24 mouse cellular contexts compared by ENCODE assay signal in genomic region chr2:166461956-166462355, GRCm38 (mm10).
DNase-seq lines count a peak whose midpoint lies in the region; TF ChIP-seq lines count a peak whose summit lies in the region.
"Had no signal": no experiment of that assay in that cellular context is flagged by ENCODE, and none has a peak within 500 bp of the region (broad histone marks: within the 10 kb centered on the region; RNA-seq: fewer than 3 reads in every experiment).

No protein-coding gene starts in this region.

- H3K4me1 ChIP-seq in embryonic fibroblast, embryonic 13.5 days (ENCODE audit: control insufficient read depth, insufficient read depth, low read length) = peaks cover 16% of the 10 kb centered on the region

- H3K4me3 ChIP-seq in embryonic fibroblast, embryonic 13.5 days (ENCODE audit: insufficient read depth, low read length) = no peak overlapping the region
- H3K4me3 ChIP-seq: heart, embryonic 15.5 days; hindbrain, embryonic 15.5 days; left cerebral cortex, adult 2 months; limb, embryonic 15.5 days; lung, embryonic 15.5 days had no signal

- TF ChIP-seq CTCF in embryonic fibroblast, embryonic 13.5 days (IDR thresholded peaks at IDR 0.05; ENCODE audit: borderline replicate concordance, insufficient read depth, low read length) = no peak

- no peak for TF ChIP-seq POLR2A in embryonic fibroblast, embryonic 13.5 days (IDR thresholded peaks at IDR 0.05; ENCODE audit: low read depth, low read length)

- peak overlapping the region; percentile 76 for H3K27ac ChIP-seq in embryonic fibroblast, embryonic 13.5 days (ENCODE audit: insufficient read depth, low read length)
- H3K27ac ChIP-seq: heart, embryonic 15.5 days; hindbrain, embryonic 15.5 days; kidney, postnatal 0 days; left cerebral cortex, adult 2 months; limb, embryonic 15.5 days; liver, embryonic 14.5 days; lung, embryonic 15.5 days had no signal

- DNase-seq in adrenal gland, postnatal 14 days = peak; percentile 56
- DNase-seq in adrenal gland, adult 8-10 months = no peak
- DNase-seq in 3134 (ENCODE audit: extremely low read depth, insufficient read length, low spot score) (peak; percentile 52), NIH3T3 (ENCODE audit: low read depth) (peak; percentile 80)
- DNase-seq in spleen, adult 12 weeks (ENCODE audit: low spot score) = no peak
- no peak for DNase-seq in lung, postnatal 14 days
- no peak for DNase-seq in yolk sac, embryonic 10.5 days (ENCODE audit: low spot score)
- DNase-seq: B cell, adult 2 months; cerebellum, adult 11 months; cerebellum, adult 9-11 months; gastrocnemius, postnatal 25 days; heart, postnatal 36 days; kidney, adult 2 months; layer of hippocampus, adult 9-11 months; lung, postnatal 4 days; right cerebral cortex, adult 18-20 months had no signal

Comparison
In these comparisons a context has a peak if more than half of its experiments do, and no peak if none do; other contexts are left out.
1. DNase-seq: peak in adrenal gland, postnatal 14 days (single experiment), 3134 (single experiment) and NIH3T3 (single experiment); none in adrenal gland, adult 8-10 months (single experiment), spleen, adult 12 weeks (single experiment), lung, postnatal 14 days (single experiment) and yolk sac, embryonic 10.5 days (single experiment).